Mouse (Mus musculus) liver, embryonic 14.5 days (tissue): Measurements from ENCODE around the gene Rpp25.

Source experiments
- CTCF ChIP-seq: IDR thresholded peaks from 2 replicates; pipeline ENCODE4 v1.5.1; 2016; ENCODE audit warnings: antibody characterized with exemption, low read depth, control low read depth
- EP300 ChIP-seq: IDR thresholded peaks from 2 replicates; pipeline ENCODE4 v1.6.1; 2016; ENCODE audit warnings: antibody characterized with exemption, low read depth

GRCm38 (mm10) chr9:57525516-57525915 is 21.7 kb downstream of the Rpp25 start:
- no peak for TF ChIP-seq CTCF
- TF ChIP-seq EP300 = no peak
